8 mouse cellular contexts compared by ENCODE assay signal in the genomic region with DNA sequence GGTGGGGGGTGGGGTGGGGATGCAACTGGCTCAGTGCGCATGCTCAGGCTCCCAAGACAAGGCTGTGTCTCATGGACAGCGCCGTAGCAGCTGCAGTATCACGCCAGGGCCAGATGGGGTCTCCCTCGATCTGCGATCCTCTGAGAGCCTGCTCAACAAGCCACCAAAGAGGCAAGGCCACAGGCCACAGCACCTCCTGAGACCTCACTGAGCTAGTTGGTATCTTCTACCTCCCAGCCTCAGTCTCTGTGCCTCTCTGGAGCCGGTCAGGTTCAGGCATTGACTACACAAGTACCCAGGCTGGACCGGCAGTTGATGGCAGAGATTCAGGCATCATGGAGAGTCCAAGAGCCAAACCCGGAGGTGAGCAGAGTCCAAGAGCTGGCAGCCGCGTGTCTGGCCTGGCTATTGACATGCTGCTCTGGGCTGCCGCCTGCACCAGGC. TPM values are rescaled to one million over a fixed set of nuclear protein-coding genes. Genes with fewer than 3 reads are reported as not detected.
A peak's percentile ranks its signal among the peaks of the same experiment; 100 is the strongest.
DNase-seq lines count a peak whose midpoint lies in the region; ATAC-seq and TF ChIP-seq lines count a peak whose summit lies in the region.

No protein-coding gene starts in this region.

- H3K9me3 ChIP-seq in heart, embryonic 12.5 days (replicated peaks) = no peaks in the 10 kb centered on the region
- H3K9me3 ChIP-seq in kidney, embryonic 15.5 days (replicated peaks) = no peaks in the 10 kb centered on the region
- no peaks in the 10 kb centered on the region for H3K9me3 ChIP-seq in limb, embryonic 14.5 days (ENCODE audit: control insufficient read depth, low read length)

- peak; percentile 95 for TF ChIP-seq CTCF in brain, embryonic 14.5 days (IDR thresholded peaks at IDR 0.05; ENCODE audit: borderline replicate concordance, extremely low read depth, insufficient read depth, insufficient read length)

- H3K27ac ChIP-seq in heart, embryonic 12.5 days (ENCODE audit: poor library complexity, severe bottlenecking) = no peak overlapping the region
- no peak overlapping the region for H3K27ac ChIP-seq in kidney, embryonic 15.5 days
- H3K27ac ChIP-seq in limb, embryonic 14.5 days (replicated peaks; ENCODE audit: low read depth, low read length) = no peak overlapping the region

- ATAC-seq in heart, embryonic 12.5 days (ENCODE audit: insufficient number of reproducible peaks, low FRiP score) = no peak
- peak; percentile 82 for ATAC-seq in kidney, embryonic 15.5 days (replicated peaks; ENCODE audit: low FRiP score)
- peak; percentile 80 for ATAC-seq in limb, embryonic 14.5 days (ENCODE audit: low FRiP score, low read depth)

- H3K4me1 ChIP-seq in heart, embryonic 12.5 days (replicated peaks) = no peaks in the 10 kb centered on the region; the same call in 1 of the 2 replicates
- H3K4me1 ChIP-seq in kidney, embryonic 15.5 days = 0 out of 2 replicates have a peak, but pooled peaks cover 2% of the 10 kb centered on the region
- H3K4me1 ChIP-seq in limb, embryonic 14.5 days (ENCODE audit: control insufficient read depth, insufficient read depth, low read length) = peaks cover 3% of the 10 kb centered on the region; the same call in 1 of the 2 replicates

- H3K4me2 ChIP-seq in heart, embryonic 12.5 days = 0 out of 2 replicates have a peak overlapping the region, but pooled peaks have one; percentile 10
- peak overlapping the region; percentile 38 for H3K4me2 ChIP-seq in kidney, embryonic 15.5 days
- peak overlapping the region; percentile 30 for H3K4me2 ChIP-seq in limb, embryonic 14.5 days (replicated peaks; ENCODE audit: low read depth, low read length, severe bottlenecking)

- H3K27me3 ChIP-seq in heart, embryonic 12.5 days (replicated peaks) = peaks cover 84% of the 10 kb centered on the region
- H3K27me3 ChIP-seq in kidney, embryonic 15.5 days = peaks cover 44% of the 10 kb centered on the region
- no peaks in the 10 kb centered on the region for H3K27me3 ChIP-seq in limb, embryonic 14.5 days (ENCODE audit: control insufficient read depth, insufficient read depth, low read length)

- peak; percentile 31 to 40 for DNase-seq in B cell, adult 2 months
- peak; percentile 97 for DNase-seq in brain, embryonic 14.5 days (ENCODE audit: low read depth)
- DNase-seq in fibroblast of lung, adult 2 months (ENCODE audit: low read depth) = peak; percentile 82
- peak; percentile 81 for DNase-seq in limb, embryonic 14.5 days (ENCODE audit: low spot score)
- peak; percentile 88 for DNase-seq in neural tube, embryonic 10.5 days (ENCODE audit: extremely low spot score, low spot score)
- peak; percentile 90 for DNase-seq in telencephalon, adult 2 months (ENCODE audit: low read depth, low spot score)

- 28% methylated on average over 12 of the region's 12 CpGs for WGBS in heart, embryonic 12.5 days
- 30% methylated on average over 12 of the region's 12 CpGs for WGBS in kidney, embryonic 15.5 days
- WGBS in limb, embryonic 14.5 days = 32% methylated on average over 12 of the region's 12 CpGs

- H3K36me3 ChIP-seq in heart, embryonic 12.5 days = no peaks in the 10 kb centered on the region
- H3K36me3 ChIP-seq in kidney, embryonic 15.5 days = no peaks in the 10 kb centered on the region
- no peaks in the 10 kb centered on the region for H3K36me3 ChIP-seq in limb, embryonic 14.5 days (ENCODE audit: control insufficient read depth, insufficient read depth, low read length)

- no peak for TF ChIP-seq POLR2A in brain, embryonic 14.5 days (IDR thresholded peaks at IDR 0.05; ENCODE audit: borderline replicate concordance, extremely low read depth, insufficient read depth, insufficient read length, poor library complexity, severe bottlenecking)
- TF ChIP-seq POLR2A in limb, embryonic 14.5 days (IDR thresholded peaks at IDR 0.05; ENCODE audit: borderline replicate concordance, extremely low read depth, insufficient read depth, insufficient read length) = no peak

- no peak overlapping the region for H3K4me3 ChIP-seq in heart, embryonic 12.5 days
- H3K4me3 ChIP-seq in kidney, embryonic 15.5 days (replicated peaks) = no peak overlapping the region
- H3K4me3 ChIP-seq in limb, embryonic 14.5 days (replicated peaks; ENCODE audit: low read length) = no peak overlapping the region

- no peak overlapping the region for H3K9ac ChIP-seq in heart, embryonic 12.5 days
- H3K9ac ChIP-seq in kidney, embryonic 15.5 days = no peak overlapping the region
- H3K9ac ChIP-seq in limb, embryonic 14.5 days (ENCODE audit: low read depth, low read length, severe bottlenecking) = no peak overlapping the region

RNA-seq across cellular contexts. Expression of gene Jph3, which starts 11.4 kb away (rescaled TPM):
- polyA plus RNA-seq in brain, embryonic 14.5 days (2012; rRNA removed) = 28.7 and 57.2 TPM in 2 replicates
- polyA plus RNA-seq in heart, embryonic 12.5 days (2016; fragmentation: Nextera tagmentation; extraction: Ambion mirVana) = 0.27 and 0.31 TPM in 2 replicates
- 0.85 and 1.3 TPM in 2 replicates for polyA plus RNA-seq in kidney, embryonic 15.5 days (2015; fragmentation: Nextera tagmentation; extraction: Ambion mirVana)
- polyA plus RNA-seq in limb, embryonic 14.5 days (2012; rRNA removed) = 0.25 and 0.36 TPM in 2 replicates
- polyA plus RNA-seq in limb, embryonic 14.5 days (2014; fragmentation: Nextera tagmentation; extraction: Ambion mirVana) = 0.19 and 0.77 TPM in 2 replicates

Comparison
In these comparisons a context has a peak if more than half of its experiments do, and no peak if none do; other contexts are left out.
1. DNase-seq: peak in every context shown above with its lines; median percentile 97 in brain, embryonic 14.5 days; 90 in telencephalon, adult 2 months; 88 in neural tube, embryonic 10.5 days; 82 in fibroblast of lung, adult 2 months; 81 in limb, embryonic 14.5 days; 36 in B cell, adult 2 months.
2. RNA of gene Jph3, which starts 11.4 kb away (polyA plus RNA-seq): 28.7 to 57.2 TPM in brain, embryonic 14.5 days; 0.85 to 1.3 TPM in kidney, embryonic 15.5 days, 0.27 to 0.31 TPM in heart, embryonic 12.5 days and 0.19 to 0.77 TPM in limb, embryonic 14.5 days; every median in the first group is over 10 times any median in the second.
3. Peak in every context shown above with its lines, with median percentiles within 50 percentile points of each other: H3K4me2 ChIP-seq.